Mouse (Mus musculus) cortical plate, adult 2 months (tissue): ENCODE data around the gene Nf1. TPM values are rescaled to one million over a fixed set of nuclear protein-coding genes. Genes with fewer than 3 reads are reported as not detected.
A peak's percentile ranks its signal among the peaks of the same experiment; 100 is the strongest.

ENCODE experiments used
- H3K27ac ChIP-seq: fragments of 200-500 bp; 2 replicates; pipeline ENCODE4 v1.5.1; 2012; ENCODE audit warnings: low read length, control low read depth, inconsistent platforms; ENCODE audit not compliant: insufficient read depth
- H3K4me1 ChIP-seq: fragments of 200-500 bp; 2 replicates; pipeline ENCODE4 v1.6.1; 2011; ENCODE audit warnings: low read length; ENCODE audit not compliant: control insufficient read depth, insufficient read depth
- H3K4me3 ChIP-seq: fragments of 200-500 bp; 2 replicates; pipeline ENCODE4 v1.5.1; 2011; ENCODE audit warnings: mild to moderate bottlenecking, low read length, control low read depth; ENCODE audit not compliant: insufficient read depth
- CTCF ChIP-seq: fragments of 200-500 bp; IDR thresholded peaks from 2 replicates; pipeline ENCODE4 v1.5.1; 2011; ENCODE audit warnings: mild to moderate bottlenecking, control low read depth, low read length; ENCODE audit not compliant: insufficient read depth; ENCODE audit errors: extremely low read depth
- POLR2A ChIP-seq: fragments of 200-500 bp; IDR thresholded peaks from 2 replicates; pipeline ENCODE4 v1.6.1; 2011; ENCODE audit warnings: mild to moderate bottlenecking, low read length, control low read depth; ENCODE audit not compliant: insufficient read depth; ENCODE audit errors: extremely low read depth
- polyA plus RNA-seq: library from polyadenylated mRNA; depleted of rRNA; stranded (reverse); fragments of >200 nt; gene quantifications from 2 replicates; pipeline ENCODE4 v1.2.3, GENCODE M21; 2012

The Nf1 gene
- polyA plus RNA-seq, 1 experiment: 33.8 TPM

GRCm38 (mm10) chr11:79457928-79458327 lies 118.4 kb downstream of the Nf1 start:
- Histone ChIP-seq H3K27ac (no peak overlapping the region), H3K4me3 (no peak overlapping the region), H3K4me1 (peaks cover 8% of the 10 kb centered on the region)
- TF ChIP-seq CTCF (no peak), POLR2A (no peak)

- TF ChIP-seq POLR2A (no peak), CTCF (no peak)
- H3K4me3 ChIP-seq: no peak overlapping the region
- H3K27ac ChIP-seq: peak overlapping the region; percentile 95
- peaks cover 6% of the 10 kb centered on the region for H3K4me1 ChIP-seq
Measured at GRCm38 (mm10) chr11:79459846-79460245, 120.4 kb downstream of the Nf1 start.

- TF ChIP-seq CTCF (no peak), POLR2A (no peak)
- H3K27ac ChIP-seq: no peak overlapping the region
- H3K4me1 ChIP-seq: peaks cover 6% of the 10 kb centered on the region
- H3K4me3 ChIP-seq: no peak overlapping the region
Measured at GRCm38 (mm10) chr11:79460756-79461450, 121.4 kb downstream of the Nf1 start.

- TF ChIP-seq POLR2A: no peak
- TF ChIP-seq CTCF: no peak
- H3K4me1 ChIP-seq: peaks cover 1% of the 10 kb centered on the region
Measured at GRCm38 (mm10) chr11:79468097-79468496, 128.6 kb downstream of the Nf1 start.

GRCm38 (mm10) chr11:79483392-79483791 lies 143.9 kb downstream of the Nf1 start:
- no peak overlapping the region for H3K27ac ChIP-seq
- no peaks in the 10 kb centered on the region for H3K4me1 ChIP-seq

More at GRCm38 (mm10) chr11:79468097-79468496, 128.6 kb downstream of the Nf1 start:
- Histone ChIP-seq H3K4me3 (no peak overlapping the region), H3K27ac (no peak overlapping the region)

GRCm38 (mm10) chr11:79483876-79484528 lies 144.5 kb downstream of the Nf1 start:
- no peaks in the 10 kb centered on the region for H3K4me1 ChIP-seq
- TF ChIP-seq CTCF (no peak), POLR2A (no peak)
- H3K4me3 ChIP-seq: no peak overlapping the region
- no peak overlapping the region for H3K27ac ChIP-seq

More at GRCm38 (mm10) chr11:79483392-79483791, 143.9 kb downstream of the Nf1 start:
- H3K4me3 ChIP-seq: no peak overlapping the region
- TF ChIP-seq CTCF: no peak
- no peak for TF ChIP-seq POLR2A

- H3K4me1 ChIP-seq: no peaks in the 10 kb centered on the region
- no peak overlapping the region for H3K4me3 ChIP-seq
- H3K27ac ChIP-seq: no peak overlapping the region
- TF ChIP-seq POLR2A (no peak), CTCF (no peak)
Measured at GRCm38 (mm10) chr11:79484721-79485120, 145.2 kb downstream of the Nf1 start.

- H3K27ac ChIP-seq: no peak overlapping the region
- H3K4me3 ChIP-seq: no peak overlapping the region
- no peaks in the 10 kb centered on the region; the same call in 1 of the 2 replicates for H3K4me1 ChIP-seq
- no peak for TF ChIP-seq CTCF
- TF ChIP-seq POLR2A: no peak
Measured at GRCm38 (mm10) chr11:79494976-79495800, 155.7 kb downstream of the Nf1 start.

- no peak for TF ChIP-seq POLR2A
- TF ChIP-seq CTCF: no peak
- peak overlapping the region; percentile 38 for H3K4me3 ChIP-seq
- H3K27ac ChIP-seq: peak overlapping the region; percentile 70; the same call in 1 of the 2 replicates
- peaks cover 5% of the 10 kb centered on the region for H3K4me1 ChIP-seq
Measured at GRCm38 (mm10) chr11:79502917-79503316, 163.4 kb downstream of the Nf1 start.

- TF ChIP-seq POLR2A (peak; percentile 100), CTCF (no peak)
- H3K4me3 ChIP-seq: peak within 1 kb of the TSS; percentile 38
- peak within 1 kb of the TSS; percentile 70; the same call in 1 of the 2 replicates for H3K27ac ChIP-seq
- H3K4me1 ChIP-seq: peaks cover 5% of the 10 kb centered on the region
Measured at GRCm38 (mm10) chr11:79503845-79504244, 164.4 kb downstream of the Nf1 start, which contains the start of gene Omg. TSS of gene Omg (minus strand) at chr11:79504084.
